Mouse (Mus musculus) natural killer cell, adult 2 months (primary cell): ENCODE measurements around the gene Gemin7.
A peak's percentile ranks its signal among the peaks of the same experiment; 100 is the strongest.

Experiments
- DNase-seq, 2 experiments: peaks; one replicate each; pipeline ENCODE4 v3.0.0; 2022; ENCODE audit warnings: low spot score in 2 of 2

Gemin7 gene

DNA sequence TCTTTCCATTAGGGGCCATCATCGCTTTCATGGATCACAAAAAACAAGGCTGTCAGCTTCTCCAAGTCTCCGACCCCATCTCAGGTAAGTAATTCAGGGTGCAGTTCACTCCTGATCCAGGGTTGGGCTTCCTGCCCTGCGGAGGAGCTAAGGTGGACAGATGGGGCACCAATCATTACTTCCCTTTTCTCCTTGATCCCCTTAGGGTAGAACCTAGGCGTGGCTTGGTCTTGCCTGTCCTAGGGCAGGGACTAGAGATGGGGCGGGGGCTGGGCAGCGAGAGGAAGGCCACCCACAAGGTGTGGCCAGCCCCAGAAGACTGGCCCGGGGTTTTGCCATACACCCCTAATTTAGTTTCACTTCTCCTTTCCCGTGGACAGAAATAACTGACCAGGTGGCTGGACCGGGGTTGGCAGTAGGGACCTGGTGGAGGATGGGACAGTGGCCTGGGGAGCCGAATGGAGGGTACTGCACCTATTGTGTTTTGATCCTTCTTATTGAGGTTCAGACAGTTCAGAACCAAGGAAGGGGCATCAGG lies 551 bp upstream of the Gemin7 start:
- peak; percentile 39 to 51 for DNase-seq

DNA sequence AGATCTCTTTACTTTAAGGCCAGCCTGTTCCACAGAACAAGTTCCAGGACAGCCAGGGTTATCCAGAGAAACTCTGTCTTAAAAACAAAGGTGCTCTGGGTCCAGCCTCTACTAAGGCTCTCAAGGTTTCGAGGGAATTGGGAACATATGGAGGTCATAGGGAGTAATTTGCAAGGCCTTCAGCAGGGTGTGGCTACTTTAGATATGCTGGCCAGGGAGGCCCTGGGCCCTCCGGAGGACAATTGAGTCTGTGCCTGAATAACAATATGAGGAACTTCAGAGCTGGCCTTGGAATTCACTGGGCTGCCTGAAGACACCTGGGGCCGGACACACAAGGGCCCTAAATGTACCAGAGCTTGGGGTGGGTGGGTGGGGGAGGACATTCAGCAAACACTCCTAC lies 1.8 kb downstream of the Gemin7 start:
- DNase-seq: no peak

DNA sequence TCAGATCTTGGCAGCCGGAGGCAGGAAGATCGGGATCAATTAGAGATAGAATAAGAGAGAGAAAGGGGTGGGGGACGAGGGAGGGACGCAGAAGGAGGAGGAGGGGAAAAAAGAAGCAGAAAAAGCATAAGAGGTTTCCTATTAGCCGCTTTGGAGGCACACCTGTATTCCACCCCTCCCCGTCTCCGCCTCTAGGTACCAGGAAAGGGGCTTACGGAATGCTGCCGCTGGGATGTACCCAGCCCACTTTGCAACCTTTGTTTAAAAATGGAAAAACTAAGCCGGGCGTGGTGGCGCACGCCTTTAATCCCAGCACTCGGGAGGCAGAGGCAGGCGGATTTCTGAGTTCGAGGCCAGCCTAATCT lies 3.6 kb downstream of the Gemin7 start:
- no peak for DNase-seq

DNA sequence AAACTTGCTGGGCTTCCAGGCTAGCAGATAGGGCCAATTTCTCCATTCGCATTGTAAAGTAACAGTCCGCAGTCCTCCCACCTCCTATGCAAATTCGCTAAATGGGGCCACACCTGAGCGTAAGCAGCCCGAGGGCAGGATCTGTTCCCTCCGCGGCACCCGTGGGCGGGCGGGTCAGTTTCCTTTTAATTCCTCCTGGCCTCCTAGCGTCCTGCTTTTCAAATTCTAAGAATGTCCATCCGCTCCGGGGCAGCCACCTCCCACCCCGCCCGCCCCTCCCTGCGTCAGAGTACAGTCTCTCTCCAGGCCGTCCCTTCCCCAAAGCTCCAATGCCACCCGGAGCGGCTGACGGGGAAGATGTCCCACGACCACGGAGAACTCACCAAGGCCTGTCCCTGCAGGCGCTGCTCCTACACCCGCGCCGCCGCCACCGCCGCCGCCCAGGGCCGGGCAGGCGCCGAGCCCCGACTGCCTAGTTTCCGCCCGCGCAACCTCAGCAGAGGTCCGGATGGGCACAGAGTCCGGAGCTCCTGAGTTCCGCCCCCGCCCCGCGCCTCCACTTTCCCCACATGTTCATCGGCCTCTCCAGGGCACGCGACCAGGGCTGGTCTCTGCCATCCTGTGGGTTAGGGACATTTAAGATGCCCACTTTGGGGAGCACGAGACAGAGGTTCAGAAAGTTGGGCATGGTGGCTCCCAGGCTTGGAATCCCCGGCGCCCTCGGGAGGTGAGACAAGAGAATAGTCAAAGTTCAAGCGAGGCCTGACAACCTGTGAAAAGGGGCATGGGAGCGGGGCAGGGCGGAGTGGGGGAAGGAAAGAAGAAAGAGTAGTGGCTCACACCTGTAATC lies 4.2 kb downstream of the Gemin7 start:
- peak; percentile 66 to 78 for DNase-seq

DNA sequence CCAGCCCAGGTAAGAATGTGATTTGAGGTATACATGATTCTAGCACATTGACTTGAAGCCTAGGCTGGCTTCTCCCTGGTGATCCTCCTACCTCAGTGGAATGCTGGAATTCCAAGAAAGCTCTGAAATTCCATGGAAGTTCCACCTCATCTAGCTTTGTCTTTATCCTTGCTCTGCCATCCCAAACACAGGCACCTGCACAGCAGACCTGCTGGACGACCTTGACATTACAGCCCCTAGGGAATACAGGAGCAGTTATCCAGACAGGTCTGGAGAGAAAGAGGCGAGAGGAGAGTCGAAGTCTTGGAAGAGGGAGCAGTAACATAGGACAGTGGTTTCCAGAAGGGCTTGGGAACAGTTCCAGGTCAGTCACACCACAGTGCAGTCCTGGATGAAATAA lies 7.7 kb downstream of the Gemin7 start:
- no peak for DNase-seq

DNA sequence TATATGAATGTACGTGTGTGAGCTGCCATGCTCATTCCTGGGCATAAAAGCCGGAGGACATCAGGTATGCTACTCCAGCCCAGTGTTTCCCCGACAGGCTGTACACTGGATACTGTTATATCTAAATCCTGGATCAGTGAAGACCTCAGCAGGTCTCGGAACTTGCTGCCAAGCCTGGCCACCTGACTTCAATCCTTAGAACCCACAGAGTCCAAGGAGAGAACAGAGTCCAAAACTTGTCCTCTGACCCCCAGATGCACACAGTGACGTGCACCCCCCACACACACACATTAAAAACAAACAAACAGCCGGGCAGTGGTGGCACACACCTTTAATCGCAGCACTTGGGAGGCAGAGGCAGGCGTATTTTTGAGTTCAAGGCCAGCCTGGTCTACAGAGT lies 10.0 kb downstream of the Gemin7 start:
- no peak for DNase-seq

DNA sequence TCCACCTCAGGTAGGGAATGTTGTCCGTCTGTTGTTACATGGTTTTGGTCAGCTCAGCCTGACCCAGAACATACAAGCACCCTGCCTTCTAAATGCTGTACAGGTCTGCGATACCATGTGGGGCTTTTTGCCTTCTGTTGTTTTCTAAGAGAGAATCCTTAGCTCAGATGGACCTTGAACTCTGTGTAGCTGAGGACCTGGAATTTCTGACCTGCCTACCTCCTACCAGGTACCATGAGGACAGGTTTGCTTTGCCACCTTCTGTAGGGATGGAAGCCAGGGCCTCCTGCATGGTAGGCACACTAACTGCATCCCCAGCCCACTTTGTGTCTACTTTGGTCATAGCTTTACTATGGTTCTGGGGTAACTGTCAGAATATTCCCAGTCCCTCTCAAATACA lies 11.6 kb downstream of the Gemin7 start:
- DNase-seq: no peak

DNA sequence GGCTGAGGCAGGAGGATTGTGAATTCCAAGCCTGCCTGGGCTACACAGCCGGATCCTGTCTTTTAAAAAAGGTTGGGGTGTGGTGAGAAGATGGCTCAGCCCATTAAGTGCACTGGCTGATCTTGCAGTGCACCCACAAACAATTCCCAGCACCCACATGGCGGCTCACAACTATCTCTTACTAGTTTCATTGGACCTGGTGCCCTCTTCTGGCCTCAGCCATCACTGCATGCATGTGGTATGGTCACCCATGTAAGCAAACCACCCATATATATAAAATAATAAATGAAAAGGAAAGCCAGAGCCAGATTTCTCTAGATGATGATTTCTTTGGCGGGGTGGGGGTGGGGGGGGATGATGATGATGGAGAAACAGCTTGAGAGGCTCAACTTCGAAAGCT lies 12.9 kb downstream of the Gemin7 start:
- DNase-seq: peak in 1 of 2 experiments; percentile 17

DNA sequence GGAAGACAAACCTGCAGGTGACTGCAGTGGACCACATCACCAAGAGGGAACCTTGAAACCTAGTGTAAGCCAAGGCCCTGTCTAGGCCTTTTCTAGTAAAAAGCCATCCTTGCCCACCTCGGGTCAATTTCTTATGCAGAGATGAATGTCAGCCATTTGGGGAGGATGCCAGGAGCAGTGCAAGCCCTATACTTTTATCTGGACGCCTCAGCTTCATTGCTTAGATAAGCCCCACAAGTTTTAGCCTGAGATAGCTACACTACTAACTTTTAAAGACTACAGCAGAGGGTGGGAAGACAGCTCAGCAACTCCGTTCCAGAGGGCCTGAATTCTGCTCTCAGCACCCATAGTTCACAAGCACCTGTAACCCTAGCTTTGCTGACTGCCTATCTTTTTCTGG lies 13.5 kb downstream of the Gemin7 start:
- DNase-seq: no peak

DNA sequence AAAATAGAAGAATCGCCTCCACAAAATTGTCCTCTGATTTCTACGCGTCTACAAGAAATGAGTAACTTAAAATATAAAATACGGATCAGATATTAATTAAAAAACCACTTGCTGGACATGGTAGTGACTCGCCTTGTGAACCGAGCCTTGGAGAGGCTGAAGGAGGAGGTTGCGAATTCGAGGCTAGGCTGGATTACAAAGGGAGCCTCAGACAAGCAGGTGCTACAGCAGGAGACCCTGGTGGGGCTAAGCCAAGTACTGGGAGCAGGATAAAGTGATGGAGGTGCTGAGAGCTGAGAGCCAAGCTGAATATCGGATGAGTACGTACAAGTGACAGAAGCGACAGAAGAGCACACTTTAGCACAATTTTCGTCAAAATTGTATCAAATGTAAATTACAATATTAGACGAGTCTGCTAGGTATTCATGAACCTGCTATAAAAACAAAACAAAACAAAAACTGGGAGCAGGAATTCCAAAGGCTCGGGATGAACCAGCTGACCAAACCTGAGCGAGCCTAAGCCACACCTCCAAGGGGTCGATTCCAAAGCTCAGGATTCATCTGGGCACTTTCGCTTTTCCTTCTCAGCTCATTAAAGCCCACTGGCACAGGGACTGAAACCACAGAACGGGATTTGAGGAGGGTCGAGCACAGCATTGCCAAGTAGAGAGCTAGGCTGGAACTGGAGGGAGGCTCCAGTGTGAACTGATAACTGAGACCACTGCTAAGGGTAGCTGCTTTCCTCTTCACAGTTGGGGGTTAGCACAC lies 14.6 kb downstream of the Gemin7 start, which contains the start of gene Ppp1r37:
Gene Ppp1r37, minus strand, starts transcription at position 434 of the 768 bp plus-strand sequence.
- no peak for DNase-seq

DNA sequence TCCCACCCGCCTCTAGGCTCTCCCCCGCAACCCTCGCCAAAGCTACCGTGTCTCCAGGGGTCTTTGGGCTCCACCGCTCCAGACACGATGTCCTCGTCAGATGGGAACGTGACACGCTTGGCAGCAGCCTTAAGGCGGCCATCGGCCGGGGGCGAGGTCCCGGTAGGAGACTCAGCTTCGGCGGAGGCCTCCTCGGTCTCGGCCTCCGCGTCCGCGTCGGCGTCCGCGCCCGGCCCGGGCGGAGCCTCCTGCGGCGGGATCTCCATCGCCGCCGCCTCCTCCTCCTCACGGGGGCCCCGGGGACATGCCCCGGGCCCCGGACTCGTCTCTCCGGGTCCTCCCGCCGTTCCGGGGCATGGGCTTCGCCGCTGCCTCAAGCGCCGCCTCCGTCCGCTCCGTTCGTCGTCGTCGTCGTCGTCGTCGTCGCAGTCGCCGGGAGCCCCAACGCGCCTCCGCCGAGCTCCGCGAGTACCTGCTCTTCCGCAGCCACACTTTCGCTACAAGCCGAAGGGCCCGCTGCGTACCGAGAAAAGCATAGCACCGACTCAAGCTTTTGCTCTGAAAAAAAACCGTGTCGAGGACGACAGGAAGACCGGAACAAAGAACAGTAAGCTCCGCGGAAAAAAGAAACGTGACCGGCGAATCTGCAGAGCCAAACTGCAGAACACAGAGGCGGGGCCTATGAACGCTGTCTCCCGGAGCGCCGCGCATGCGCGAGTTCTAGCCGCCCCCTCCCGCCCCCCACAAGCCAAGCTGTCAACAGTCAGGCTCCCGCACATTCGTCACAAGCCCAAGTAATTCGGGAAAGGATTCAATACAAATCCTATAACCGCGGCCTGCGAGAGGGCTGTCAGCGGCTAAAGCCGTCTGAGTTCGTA lies 15.4 kb downstream of the Gemin7 start:
- DNase-seq: peak; percentile 91

DNA sequence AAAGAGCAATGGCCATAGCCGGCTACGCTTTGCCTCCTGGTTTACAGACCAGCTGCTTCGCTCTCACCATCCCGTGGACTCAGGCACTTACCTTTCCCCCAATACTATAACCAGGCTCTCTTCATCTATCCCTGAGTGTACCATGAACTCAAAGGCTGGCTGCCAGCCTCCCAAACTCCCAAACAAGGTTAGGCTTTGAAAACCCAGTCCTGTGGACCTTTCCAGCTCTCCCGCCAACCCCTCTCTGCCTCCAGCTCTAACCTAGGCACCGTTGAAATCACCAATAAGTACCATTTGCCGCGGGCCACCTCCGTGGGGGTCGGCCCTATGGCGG lies 16.0 kb downstream of the Gemin7 start:
- DNase-seq: peak in 1 of 2 experiments; percentile 13

DNA sequence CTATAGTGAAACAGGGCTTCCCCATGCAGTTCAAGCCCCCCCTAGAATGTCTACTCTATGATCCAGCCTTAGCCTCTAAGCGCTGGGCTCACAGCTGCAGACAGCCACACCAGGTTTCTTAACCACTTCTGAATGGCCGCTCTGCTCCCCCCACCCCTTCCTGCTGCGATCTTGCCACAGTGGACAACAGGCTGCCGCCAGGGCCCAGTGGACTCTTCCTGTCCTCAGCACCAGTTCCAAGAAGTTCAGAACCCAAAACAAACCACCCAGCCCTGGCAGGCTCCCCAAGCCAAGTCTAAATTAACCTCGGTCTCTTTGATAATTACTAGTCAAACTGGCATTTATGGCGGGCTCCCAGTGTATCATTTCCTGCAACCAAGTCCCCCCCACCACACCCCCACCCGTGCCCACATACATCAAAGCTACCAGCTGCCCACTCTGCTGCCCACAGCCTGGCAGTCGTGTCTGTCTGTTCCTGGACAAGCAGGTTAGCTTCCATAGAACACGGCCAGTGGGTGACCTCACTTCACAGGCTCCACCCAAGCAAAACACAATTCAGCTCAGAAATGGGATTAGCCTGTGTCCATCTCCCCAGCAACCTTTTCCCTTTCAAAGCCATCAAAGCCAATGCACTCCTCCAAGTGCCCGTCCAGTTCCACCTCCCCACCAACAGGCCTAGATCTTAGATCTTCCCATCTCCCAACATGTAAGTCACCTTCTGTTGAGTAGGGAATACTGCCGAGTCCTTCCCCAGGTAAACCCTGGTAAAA lies 16.7 kb downstream of the Gemin7 start:
- peak; percentile 13 to 38 for DNase-seq

DNA sequence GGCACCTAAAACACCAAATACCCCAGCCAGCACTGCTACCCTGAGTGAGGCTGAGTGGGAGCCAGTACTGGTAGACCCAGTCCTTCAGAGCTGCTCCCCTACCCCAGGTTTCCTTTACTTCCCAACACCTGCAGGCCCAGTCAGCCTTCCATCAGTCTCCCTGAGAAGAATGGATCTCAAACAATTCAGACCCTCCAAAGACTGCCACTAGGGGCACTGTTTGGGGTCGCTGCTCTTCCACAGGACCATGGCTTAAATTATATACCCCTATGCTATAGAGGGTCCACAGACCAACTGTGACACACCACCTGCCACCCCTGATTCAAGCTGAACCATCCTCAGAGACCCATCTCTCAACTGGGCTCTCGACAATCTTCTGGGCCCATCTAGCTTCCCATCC lies 18.4 kb downstream of the Gemin7 start:
- peak in 1 of 2 experiments; percentile 23 for DNase-seq

DNA sequence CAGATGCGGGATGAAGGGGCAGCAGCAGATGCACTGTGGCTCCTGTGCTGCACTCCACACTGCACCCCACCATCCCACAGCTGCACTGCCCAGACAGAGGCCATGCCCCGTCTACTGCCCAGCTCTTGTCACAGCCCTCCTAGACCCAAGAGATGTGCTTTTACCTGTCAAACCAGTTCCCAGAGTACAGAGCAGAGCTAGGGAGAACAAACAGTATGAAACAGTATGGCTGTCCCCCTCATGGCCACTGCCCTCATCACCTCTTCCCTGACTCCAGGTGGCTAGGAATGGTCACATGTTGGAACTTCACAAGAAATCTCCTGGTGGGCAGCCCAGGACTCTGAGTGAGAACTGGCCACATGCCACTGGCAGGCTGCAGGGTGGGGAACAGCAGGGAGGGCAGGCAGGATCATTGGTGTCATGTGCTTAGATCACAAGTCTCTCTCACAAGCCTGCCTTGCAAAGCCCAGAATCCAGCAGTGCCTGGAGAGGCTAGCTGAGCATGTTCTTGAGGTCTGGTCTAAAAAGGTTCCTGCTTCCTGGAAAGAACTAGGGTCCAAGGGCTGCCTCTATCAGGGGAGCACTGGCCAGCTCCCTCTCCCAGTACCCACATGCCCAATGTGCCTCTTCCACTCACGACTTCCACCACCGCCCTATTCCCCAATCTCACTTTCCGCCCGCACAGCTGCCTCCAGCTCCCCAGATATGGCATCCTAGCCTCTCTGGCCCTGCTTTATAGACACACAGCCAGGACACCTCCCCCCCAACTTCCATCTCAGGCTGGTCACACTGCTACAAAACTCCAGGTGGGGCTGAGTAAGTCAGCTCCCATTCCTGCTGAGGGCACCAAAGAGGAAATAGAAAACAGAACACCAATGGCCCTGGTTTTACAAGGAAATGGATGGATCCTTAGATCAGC lies 19.2 kb downstream of the Gemin7 start:
- no peak for DNase-seq

DNA sequence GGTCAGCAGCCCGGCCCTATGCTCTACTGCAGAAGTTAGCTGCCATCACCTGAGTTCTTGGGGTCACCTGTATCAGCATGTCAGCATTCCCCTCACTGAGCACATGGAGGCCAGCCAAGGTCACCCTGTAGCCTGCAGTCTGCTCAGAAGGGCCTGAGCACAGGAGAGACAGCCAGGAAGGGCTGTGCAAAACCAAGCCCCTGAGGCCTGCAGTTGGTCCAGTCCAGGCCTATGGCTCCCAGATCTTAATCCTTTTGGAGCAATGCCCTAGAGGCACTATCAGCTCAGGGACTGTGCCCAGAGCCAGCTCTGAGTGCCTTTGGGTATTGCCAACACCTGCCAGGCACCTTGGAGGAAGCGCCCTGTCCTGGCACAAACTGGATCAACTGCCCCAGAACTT lies 20.3 kb downstream of the Gemin7 start:
- no peak for DNase-seq

DNA sequence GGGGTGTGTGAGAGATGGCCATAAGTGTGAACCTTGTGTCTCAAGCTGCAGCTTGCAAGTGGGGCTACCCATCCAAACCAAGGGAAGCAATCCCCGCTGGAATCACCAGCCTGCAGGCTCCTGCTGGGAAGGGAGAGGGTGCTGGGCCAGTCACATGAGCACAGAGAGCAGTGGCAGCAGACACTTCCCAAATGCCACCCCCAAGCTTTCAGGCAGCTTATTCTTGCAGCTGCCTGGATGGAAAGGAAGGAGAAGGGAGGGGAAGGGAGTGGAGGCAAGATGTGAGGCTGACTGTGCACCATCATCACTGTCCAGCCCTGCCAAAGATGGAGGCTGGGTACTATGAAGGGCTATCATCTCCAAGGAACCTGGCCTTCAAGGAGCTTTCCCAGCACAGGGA lies 23.2 kb downstream of the Gemin7 start:
- no peak for DNase-seq

DNA sequence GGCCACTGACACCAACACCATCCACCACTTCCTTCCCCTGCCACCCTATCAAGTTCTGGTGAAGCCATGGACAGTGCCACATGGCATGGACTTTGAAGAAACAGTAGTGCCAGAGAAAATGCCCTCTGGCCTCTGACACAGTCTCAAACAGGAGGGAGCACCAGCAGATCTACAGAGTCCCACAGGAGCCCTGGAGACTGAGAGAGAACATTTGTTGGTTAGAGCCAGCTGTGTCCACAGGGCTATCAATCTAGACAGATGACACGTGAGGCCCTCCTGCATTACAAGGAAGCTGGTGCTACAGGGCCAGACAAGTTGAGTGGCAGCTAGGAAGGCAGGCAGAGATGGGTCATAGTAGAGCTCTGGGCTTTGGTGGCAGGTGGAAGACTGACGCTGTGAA lies 25.0 kb downstream of the Gemin7 start:
- no peak for DNase-seq

DNA sequence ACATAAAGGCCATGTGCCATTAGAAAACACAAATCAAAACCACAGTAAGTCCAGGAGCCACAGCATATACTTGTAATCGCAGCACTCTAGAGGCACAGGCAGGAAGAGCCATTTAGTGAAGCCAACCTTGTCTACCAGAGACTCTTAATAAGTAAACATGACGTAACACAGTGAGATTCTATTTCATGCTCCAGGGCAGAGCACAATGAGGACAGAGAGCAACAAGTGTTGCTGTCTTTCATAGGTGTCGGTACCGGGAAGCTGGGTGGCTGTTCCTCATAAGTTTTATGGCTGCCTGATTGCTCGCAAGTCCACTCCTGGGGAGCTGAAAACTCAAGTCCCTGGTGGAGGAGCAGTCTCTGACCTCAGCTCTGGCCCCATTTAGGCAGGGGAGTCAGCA lies 25.8 kb downstream of the Gemin7 start:
- DNase-seq: no peak

DNA sequence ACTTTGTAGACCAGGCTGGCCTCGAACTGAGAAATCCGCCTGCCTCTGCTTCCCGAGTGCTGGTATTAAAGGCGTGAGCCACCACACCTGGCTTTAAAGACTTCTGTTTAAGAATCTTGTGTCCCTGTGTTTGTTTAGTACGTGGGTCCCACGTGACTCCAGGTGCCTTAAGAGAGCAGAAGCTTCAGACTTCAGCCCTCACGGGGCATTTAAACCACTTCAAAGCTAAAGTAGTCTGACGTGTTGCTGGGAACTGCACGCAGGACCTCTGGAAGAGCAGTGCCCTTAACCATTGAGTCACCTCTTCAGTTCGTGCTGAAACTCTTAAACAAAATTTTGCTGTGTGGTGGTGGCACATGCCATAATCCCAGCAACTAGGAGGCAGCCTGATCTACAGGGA lies 28.0 kb downstream of the Gemin7 start:
- no peak for DNase-seq
